Mouse (Mus musculus): ENCODE measurements around the gene Exog. TPM values are rescaled to one million over a fixed set of nuclear protein-coding genes. Genes with fewer than 3 reads are reported as not detected.
A peak's percentile ranks its signal among the peaks of the same experiment; 100 is the strongest.

The Exog gene
- polyA plus RNA-seq, 1 experiment from 2014 or later = 32.1 TPM

DNA sequence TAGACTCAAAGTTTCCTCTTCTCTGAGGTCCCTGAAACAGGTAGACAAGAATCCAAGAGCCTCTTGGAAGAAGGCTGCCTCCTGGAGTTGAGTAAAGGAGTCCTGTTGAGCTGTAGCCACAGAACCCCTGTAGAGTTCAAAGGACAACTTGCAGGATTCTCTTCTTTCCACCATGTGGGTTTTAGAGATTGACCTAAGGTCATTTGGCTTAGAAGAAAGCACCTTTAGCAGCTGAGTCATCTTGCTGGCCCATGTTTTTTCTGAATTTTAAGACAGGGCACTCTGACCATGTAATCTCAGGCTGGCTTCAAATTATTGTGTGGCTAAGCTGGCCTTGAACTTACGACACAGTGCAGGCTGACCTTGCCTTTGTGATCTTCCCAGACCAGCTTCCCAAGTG lies 28.3 kb downstream of the Exog start:
- Histone ChIP-seq H3K4me3 (ENCODE audit: low read depth, low read length) (no peak overlapping the region), H3K4me2 (no peak overlapping the region), H3K36me3 (ENCODE audit: insufficient read depth) (0 out of 2 replicates have a peak, but pooled peaks cover 3% of the 10 kb centered on the region), H3K9ac (no peak overlapping the region), H3K27me3 (ENCODE audit: insufficient read depth, low read length) (no peaks in the 10 kb centered on the region), H3K9me3 (ENCODE audit: low read depth, low read length) (no peaks in the 10 kb centered on the region), H3K4me1 (ENCODE audit: insufficient read depth) (no peaks in the 10 kb centered on the region), H3K27ac (ENCODE audit: low read depth) (no peak overlapping the region)
- TF ChIP-seq CTCF (IDR thresholded peaks at IDR 0.05; ENCODE audit: low read depth) = no peak
- WGBS = 78% methylated on average over 1 of the region's 1 CpGs
- ATAC-seq (ENCODE audit: insufficient read depth) (no peak), DNase-seq (no peak)

DNA sequence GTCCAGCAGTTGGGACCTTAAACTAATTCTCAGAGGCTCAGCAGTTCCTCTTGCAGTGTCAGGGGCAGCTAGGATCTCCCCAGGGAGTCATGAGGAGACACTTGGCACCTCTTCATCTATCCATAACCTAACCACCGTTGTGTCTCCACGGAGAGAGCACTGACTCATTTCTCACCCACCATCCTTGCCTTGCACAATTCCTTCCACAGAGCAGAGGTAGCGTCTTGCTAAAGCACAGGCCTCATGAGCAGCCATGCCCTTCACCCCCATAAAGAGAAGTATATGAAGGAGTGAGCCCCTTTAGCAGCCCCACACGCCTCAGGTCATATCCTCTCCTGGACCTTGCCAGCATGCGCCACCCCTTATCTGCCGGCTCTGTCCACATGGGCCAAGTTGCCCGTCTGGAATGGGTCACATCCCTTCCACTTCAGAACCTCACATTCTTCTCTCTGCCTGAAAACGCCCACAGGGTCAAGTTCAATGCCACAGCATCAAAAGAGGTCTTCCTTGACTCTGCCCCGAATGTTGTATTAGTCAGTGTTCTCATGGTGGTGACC lies 28.9 kb downstream of the Exog start:
- no peak overlapping the region for H3K4me3 ChIP-seq (ENCODE audit: low read depth, low read length)
- H3K27me3 ChIP-seq (ENCODE audit: insufficient read depth, low read length) = no peaks in the 10 kb centered on the region
- H3K27ac ChIP-seq (ENCODE audit: low read depth) = no peak overlapping the region
- ATAC-seq (ENCODE audit: insufficient read depth) (no peak), DNase-seq (no peak)
- 0 out of 2 replicates have a peak, but pooled peaks cover 3% of the 10 kb centered on the region for H3K36me3 ChIP-seq (ENCODE audit: insufficient read depth)
- no peaks in the 10 kb centered on the region for H3K4me1 ChIP-seq (ENCODE audit: insufficient read depth)
- H3K4me2 ChIP-seq = no peak overlapping the region
- H3K9me3 ChIP-seq (ENCODE audit: low read depth, low read length) = no peaks in the 10 kb centered on the region
- no peak for TF ChIP-seq CTCF (IDR thresholded peaks at IDR 0.05; ENCODE audit: low read depth)
- 55% methylated on average over 9 of the region's 9 CpGs for WGBS
- no peak overlapping the region for H3K9ac ChIP-seq

DNA sequence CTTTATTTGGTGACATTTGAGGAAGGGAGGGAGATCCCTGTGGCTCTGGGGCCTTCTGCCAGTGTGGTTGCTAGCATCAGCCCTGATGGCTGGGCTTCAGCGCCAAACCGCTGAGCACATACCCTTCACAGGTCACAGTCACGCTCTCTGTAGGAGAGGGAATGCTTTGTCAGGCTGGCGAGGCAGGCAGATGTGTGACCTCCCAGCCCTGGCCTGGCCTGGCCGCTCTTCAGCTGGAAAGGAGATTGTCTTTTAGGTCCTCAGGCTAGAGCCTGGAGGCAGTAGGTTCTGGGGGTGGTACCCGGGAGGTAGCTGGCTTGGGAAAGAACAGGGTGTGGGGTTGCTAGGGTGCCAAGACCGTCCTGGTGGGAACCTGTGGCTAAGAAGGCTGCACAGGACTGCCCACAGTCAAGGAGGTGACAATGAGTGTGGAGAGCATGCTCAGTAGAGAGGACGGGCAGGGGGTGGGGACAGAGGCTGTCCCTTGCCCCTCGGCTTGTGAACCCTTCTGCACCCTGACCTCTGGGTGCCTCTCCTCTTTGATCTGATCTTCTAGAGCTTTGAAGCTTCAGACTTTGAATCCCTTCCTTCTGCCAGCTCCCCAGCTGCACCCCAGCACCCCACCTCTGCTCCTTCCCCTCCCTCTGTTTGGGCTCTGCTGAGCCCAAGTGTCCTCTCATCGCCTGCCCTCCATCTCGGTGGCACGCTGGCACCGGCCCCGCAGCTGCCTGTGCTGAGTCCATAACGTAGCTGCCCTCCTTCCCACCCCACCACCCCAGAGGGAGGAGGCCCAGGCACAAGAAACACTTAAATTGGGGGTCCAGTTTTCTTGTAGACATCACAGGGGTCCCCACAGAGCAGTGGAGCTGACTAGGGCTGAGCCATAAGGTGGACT lies 30.2 kb downstream of the Exog start:
- DNase-seq = no peak
- Histone ChIP-seq H3K9ac (no peak overlapping the region), H3K4me3 (ENCODE audit: low read depth, low read length) (no peak overlapping the region), H3K4me1 (ENCODE audit: insufficient read depth) (no peaks in the 10 kb centered on the region), H3K27ac (ENCODE audit: low read depth) (no peak overlapping the region), H3K4me2 (no peak overlapping the region), H3K27me3 (ENCODE audit: insufficient read depth, low read length) (no peaks in the 10 kb centered on the region), H3K36me3 (ENCODE audit: insufficient read depth) (0 out of 2 replicates have a peak, but pooled peaks cover 2% of the 10 kb centered on the region), H3K9me3 (ENCODE audit: low read depth, low read length) (no peaks in the 10 kb centered on the region)
- no peak for ATAC-seq (ENCODE audit: insufficient read depth)
- 41% methylated on average over 15 of the region's 15 CpGs for WGBS
- no peak for TF ChIP-seq CTCF (IDR thresholded peaks at IDR 0.05; ENCODE audit: low read depth)

DNA sequence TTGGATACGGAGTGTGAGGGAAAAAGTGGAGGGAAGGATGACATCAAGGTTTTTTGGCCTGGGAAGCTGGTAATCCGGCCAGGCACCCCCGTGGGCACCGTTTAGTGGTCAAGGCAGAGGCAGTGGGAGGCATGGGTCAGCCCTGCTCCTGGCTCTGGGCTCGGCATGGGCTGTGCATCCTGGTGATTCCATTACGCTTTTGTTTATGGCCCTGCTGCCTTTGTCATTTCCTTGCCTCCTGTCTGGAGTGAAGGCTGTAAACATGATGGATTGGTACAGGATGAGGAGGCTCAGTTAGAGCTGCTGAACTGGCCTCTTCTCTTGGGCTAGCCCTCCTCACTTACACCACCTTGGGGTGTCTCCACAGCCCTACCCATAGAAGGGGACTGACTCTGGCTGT lies 33.0 kb downstream of the Exog start:
- no peak for TF ChIP-seq CTCF (IDR thresholded peaks at IDR 0.05; ENCODE audit: low read depth)
- peak; percentile 38; the same call in 1 of the 2 replicates for ATAC-seq (ENCODE audit: insufficient read depth)
- no peak overlapping the region for H3K4me2 ChIP-seq
- 33% methylated on average over 6 of the region's 6 CpGs for WGBS
- no peak for DNase-seq
- H3K4me3 ChIP-seq (ENCODE audit: low read depth, low read length) = no peak overlapping the region
- H3K9ac ChIP-seq = no peak overlapping the region
- H3K4me1 ChIP-seq (ENCODE audit: insufficient read depth) = no peaks in the 10 kb centered on the region
- no peak overlapping the region for H3K27ac ChIP-seq (ENCODE audit: low read depth)
- H3K27me3 ChIP-seq (ENCODE audit: insufficient read depth, low read length) = no peaks in the 10 kb centered on the region
- H3K36me3 ChIP-seq (ENCODE audit: insufficient read depth) = no peaks in the 10 kb centered on the region
- no peaks in the 10 kb centered on the region for H3K9me3 ChIP-seq (ENCODE audit: low read depth, low read length)

DNA sequence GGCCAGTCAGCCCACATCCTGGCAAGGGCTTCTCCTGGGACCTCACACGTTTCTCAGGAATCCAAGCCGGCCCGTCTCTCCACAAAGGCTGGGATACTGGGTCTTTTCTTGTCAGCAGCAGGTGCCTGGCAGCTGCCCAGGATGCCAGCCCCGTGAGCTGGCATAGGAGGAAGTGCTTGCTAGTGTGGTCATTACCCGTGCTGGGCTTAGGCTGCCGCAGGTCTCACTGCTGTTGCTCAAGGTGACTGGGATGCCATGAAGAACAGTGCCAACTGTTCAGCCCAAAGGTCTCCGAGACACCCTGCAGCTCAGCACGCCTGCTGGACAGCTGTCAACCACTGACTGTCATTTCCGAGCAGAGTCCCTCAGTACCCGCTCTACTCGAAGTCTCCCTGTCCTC lies 33.6 kb downstream of the Exog start:
- no peaks in the 10 kb centered on the region for H3K4me1 ChIP-seq (ENCODE audit: insufficient read depth)
- H3K27me3 ChIP-seq (ENCODE audit: insufficient read depth, low read length) = no peaks in the 10 kb centered on the region
- H3K9me3 ChIP-seq (ENCODE audit: low read depth, low read length) = no peaks in the 10 kb centered on the region
- no peak overlapping the region for H3K4me2 ChIP-seq
- no peak overlapping the region for H3K4me3 ChIP-seq (ENCODE audit: low read depth, low read length)
- ATAC-seq (ENCODE audit: insufficient read depth) (no peak), DNase-seq (no peak)
- no peaks in the 10 kb centered on the region for H3K36me3 ChIP-seq (ENCODE audit: insufficient read depth)
- no peak overlapping the region for H3K27ac ChIP-seq (ENCODE audit: low read depth)
- TF ChIP-seq CTCF (IDR thresholded peaks at IDR 0.05; ENCODE audit: low read depth) = no peak
- no peak overlapping the region for H3K9ac ChIP-seq
- WGBS = 81% methylated on average over 11 of the region's 11 CpGs

DNA sequence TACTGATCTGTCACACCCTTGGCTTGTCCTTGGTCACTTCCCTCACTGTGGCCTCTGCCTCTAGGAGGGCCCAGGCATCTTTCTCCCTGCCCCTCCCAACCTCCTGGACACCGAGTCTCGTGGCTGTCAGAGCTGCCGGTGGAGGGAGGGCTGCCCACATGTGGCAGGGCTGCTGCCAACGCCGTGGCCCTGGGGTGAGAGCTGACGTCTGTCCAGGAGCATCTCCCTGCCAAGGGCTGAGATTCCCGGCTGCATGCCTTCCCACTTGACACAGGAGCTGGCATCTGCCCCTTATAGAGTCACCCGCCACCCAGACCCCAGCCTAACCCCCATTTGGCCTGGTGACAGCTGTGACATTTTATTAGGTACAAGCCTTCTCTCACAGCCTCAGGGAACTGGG lies 34.6 kb downstream of the Exog start:
- no peak for ATAC-seq (ENCODE audit: insufficient read depth)

DNA sequence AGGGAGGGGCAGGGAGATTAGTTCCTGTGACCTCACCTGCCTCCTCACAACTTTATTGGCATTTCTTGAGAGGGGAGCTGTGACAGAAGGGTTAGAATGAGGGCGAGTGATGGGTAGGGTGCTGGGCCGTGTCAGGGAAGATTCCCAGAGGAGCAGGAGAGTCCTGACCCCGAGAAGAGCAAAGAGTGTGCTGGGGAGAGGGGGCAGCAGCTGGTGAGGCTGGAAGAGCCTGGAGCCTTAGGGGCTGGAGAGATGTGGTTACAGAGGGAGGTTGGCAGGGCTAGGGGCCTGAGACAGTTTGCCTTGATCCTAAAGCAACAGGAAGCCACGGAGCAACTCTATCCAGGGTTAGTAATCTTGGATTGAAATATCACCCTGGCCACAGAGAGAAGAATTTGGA lies 36.9 kb downstream of the Exog start:
- Histone ChIP-seq H3K9ac (no peak overlapping the region), H3K27me3 (ENCODE audit: insufficient read depth, low read length) (no peaks in the 10 kb centered on the region), H3K36me3 (ENCODE audit: insufficient read depth) (no peaks in the 10 kb centered on the region), H3K9me3 (ENCODE audit: low read depth, low read length) (no peaks in the 10 kb centered on the region), H3K4me3 (ENCODE audit: low read depth, low read length) (no peak overlapping the region), H3K4me2 (no peak overlapping the region), H3K27ac (ENCODE audit: low read depth) (no peak overlapping the region), H3K4me1 (ENCODE audit: insufficient read depth) (no peaks in the 10 kb centered on the region; the same call in 1 of the 2 replicates)
- no peak for DNase-seq
- no peak for ATAC-seq (ENCODE audit: insufficient read depth)
- 74% methylated on average over 4 of the region's 4 CpGs for WGBS
- TF ChIP-seq CTCF (IDR thresholded peaks at IDR 0.05; ENCODE audit: low read depth) = no peak

More for the DNA sequence above, 34.6 kb downstream of the Exog start:
- H3K9me3 ChIP-seq (ENCODE audit: low read depth, low read length) = no peaks in the 10 kb centered on the region
- no peak for TF ChIP-seq CTCF (IDR thresholded peaks at IDR 0.05; ENCODE audit: low read depth)
- H3K36me3 ChIP-seq (ENCODE audit: insufficient read depth) = no peaks in the 10 kb centered on the region
- WGBS = 31% methylated on average over 8 of the region's 8 CpGs
- no peaks in the 10 kb centered on the region for H3K27me3 ChIP-seq (ENCODE audit: insufficient read depth, low read length)
- H3K27ac ChIP-seq (ENCODE audit: low read depth) = no peak overlapping the region
- H3K4me2 ChIP-seq = no peak overlapping the region
- DNase-seq = no peak
- H3K4me1 ChIP-seq (ENCODE audit: insufficient read depth) = no peaks in the 10 kb centered on the region; the same call in 1 of the 2 replicates
- H3K4me3 ChIP-seq (ENCODE audit: low read depth, low read length) = no peak overlapping the region
- H3K9ac ChIP-seq = no peak overlapping the region
